Mouse (Mus musculus): Measurements from ENCODE around the gene Ssbp3. TPM values are rescaled to one million over a fixed set of nuclear protein-coding genes. Genes with fewer than 3 reads are reported as not detected.

Gene Ssbp3
- polyA plus RNA-seq (2015; fragmentation: Nextera tagmentation; extraction: Ambion mirVana): 29.9 and 35.8 TPM in 2 replicates

GRCm38 (mm10) chr4:106910201-106911172, at the start of gene Ssbp3:
Ssbp3 (plus strand) TSS chr4:106910701.

GRCm38 (mm10) chr4:107066252-107067124, 156.0 kb downstream of the Ssbp3 start, which contains the start of the genes Mrpl37 and Cyb5rl:
Mrpl37 (minus strand) TSS chr4:107066868.
Cyb5rl (plus strand) TSS chr4:107066988.

GRCm38 (mm10) chr4:107096841-107097373, 186.4 kb downstream of the Ssbp3 start, which contains the start of gene Cdcp2:
Cdcp2 (plus strand) TSS chr4:107096891.

Other genes starting within 250 kb of the Ssbp3 start
- gene Ttc4, start 231.8 kb upstream of the Ssbp3 start, polyA plus RNA-seq (2015; fragmentation: Nextera tagmentation; extraction: Ambion mirVana): 25.7 and 29.8 TPM in 2 replicates
- 0.11 and 0.13 TPM in 2 replicates for gene Mroh7, start 179.8 kb upstream of the Ssbp3 start, polyA plus RNA-seq (2015; fragmentation: Nextera tagmentation; extraction: Ambion mirVana)
- 0.54 and 0.67 TPM in 2 replicates for gene Fam151a, start 176.8 kb upstream of the Ssbp3 start, polyA plus RNA-seq (2015; fragmentation: Nextera tagmentation; extraction: Ambion mirVana)
- gene Acot11, start 105.7 kb upstream of the Ssbp3 start, polyA plus RNA-seq (2015; fragmentation: Nextera tagmentation; extraction: Ambion mirVana): 2.3 and 3.2 TPM in 2 replicates
- gene Mrpl37, start 156.2 kb downstream of the Ssbp3 start, polyA plus RNA-seq (2015; fragmentation: Nextera tagmentation; extraction: Ambion mirVana): 54.9 and 56.7 TPM in 2 replicates
- 4.2 and 4.8 TPM in 2 replicates for gene Cyb5rl, start 156.3 kb downstream of the Ssbp3 start, polyA plus RNA-seq (2015; fragmentation: Nextera tagmentation; extraction: Ambion mirVana)
- gene Cdcp2, start 186.2 kb downstream of the Ssbp3 start, polyA plus RNA-seq (2015; fragmentation: Nextera tagmentation; extraction: Ambion mirVana): not detected in 2 replicates

All from urinary bladder, postnatal 0 days (tissue).